Mouse (Mus musculus) forebrain, embryonic 12.5 days (tissue): ENCODE results near the gene Mical2. TPM values are rescaled to one million over a fixed set of nuclear protein-coding genes. Genes with fewer than 3 reads are reported as not detected.

Experiments used
- ATAC-seq: fragments of 200-750 bp; cut with Nextera tagmentation; 2 replicates; pipeline ENCODE4 v1.8.0; 2017; ENCODE audit warnings: moderate TSS enrichment; ENCODE audit not compliant: low FRiP score
- H3K27ac ChIP-seq: fragments of 300-500 bp; sonication (generic); 2 replicates; pipeline ENCODE4 v1.5.1; 2016; ENCODE audit warnings: mild to moderate bottlenecking
- H3K27me3 ChIP-seq: fragments of 300-500 bp; sonication (generic); 2 replicates; pipeline ENCODE4 v1.6.1; 2016; ENCODE audit warnings: mild to moderate bottlenecking
- H3K36me3 ChIP-seq: fragments of 300-500 bp; sonication (generic); replicated peaks from 2 replicates; pipeline ENCODE4 v1.6.1; 2016; ENCODE audit warnings: mild to moderate bottlenecking
- H3K4me1 ChIP-seq: fragments of 300-500 bp; sonication (generic); 2 replicates; pipeline ENCODE4 v1.6.1; 2016
- H3K4me2 ChIP-seq: fragments of 300-500 bp; sonication (generic); 2 replicates; pipeline ENCODE4 v1.6.1; 2016; ENCODE audit warnings: mild to moderate bottlenecking, moderate library complexity
- H3K4me3 ChIP-seq: fragments of 300-500 bp; sonication (generic); replicated peaks from 2 replicates; pipeline ENCODE4 v1.5.1; 2016; ENCODE audit warnings: mild to moderate bottlenecking
- H3K9ac ChIP-seq: fragments of 300-500 bp; sonication (generic); 2 replicates; pipeline ENCODE4 v1.6.1; 2016; ENCODE audit warnings: mild to moderate bottlenecking
- H3K9me3 ChIP-seq: fragments of 300-500 bp; sonication (generic); 2 replicates; pipeline ENCODE4 v1.6.1; 2016
- WGBS: fragments of 180-500 bp; shearing (Covaris S2); methylation state at CpG from one replicate; pipeline ENCODE4 v1.1.7; 2016; 5-methylcytosine and 5-hydroxymethylcytosine counted together
- polyA plus RNA-seq: library from polyadenylated mRNA; unstranded; fragments of >200 nt; fragmentation: Nextera tagmentation; extraction: Ambion mirVana; gene quantifications from 2 replicates; pipeline ENCODE4 v1.2.1, GENCODE M21; 2016

The Mical2 gene
- polyA plus RNA-seq, 1 experiment from 2014 or later, result 2.3 TPM

DNA sequence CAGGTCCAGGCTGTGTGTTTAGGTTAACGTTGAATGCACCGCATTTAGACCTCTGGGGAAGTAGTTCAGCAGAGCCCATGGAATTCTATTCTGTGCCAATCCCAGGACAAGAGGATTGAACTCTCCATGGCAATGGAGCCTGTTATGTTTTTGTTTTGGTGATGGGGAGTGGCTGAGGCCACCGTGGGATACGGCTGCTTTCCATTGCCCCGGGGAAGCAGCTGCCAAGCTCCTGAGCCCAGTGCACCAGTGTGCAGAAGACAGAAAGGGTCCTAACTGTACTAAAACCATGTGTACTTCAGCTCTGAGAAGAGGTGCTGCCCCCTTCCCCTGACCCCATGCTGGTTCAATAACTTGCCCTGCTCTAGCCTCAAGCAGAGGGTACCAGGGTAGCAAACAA, 47.0 kb downstream of the Mical2 start:
- peak; percentile 20; the same call in 1 of the 2 replicates for ATAC-seq
- H3K27ac ChIP-seq, result peak overlapping the region; percentile 21; the same call in 1 of the 2 replicates
- no peaks in the 10 kb centered on the region for H3K9me3 ChIP-seq
- peaks cover 23% of the 10 kb centered on the region for H3K4me1 ChIP-seq
- H3K27me3 ChIP-seq, result no peaks in the 10 kb centered on the region
- no peak overlapping the region; the same call in 1 of the 2 replicates for H3K4me2 ChIP-seq
- H3K4me3 ChIP-seq, result no peak overlapping the region
- H3K9ac ChIP-seq, result no peak overlapping the region
- 28% methylated on average over 5 of the region's 5 CpGs for WGBS
- H3K36me3 ChIP-seq, result no peaks in the 10 kb centered on the region

DNA sequence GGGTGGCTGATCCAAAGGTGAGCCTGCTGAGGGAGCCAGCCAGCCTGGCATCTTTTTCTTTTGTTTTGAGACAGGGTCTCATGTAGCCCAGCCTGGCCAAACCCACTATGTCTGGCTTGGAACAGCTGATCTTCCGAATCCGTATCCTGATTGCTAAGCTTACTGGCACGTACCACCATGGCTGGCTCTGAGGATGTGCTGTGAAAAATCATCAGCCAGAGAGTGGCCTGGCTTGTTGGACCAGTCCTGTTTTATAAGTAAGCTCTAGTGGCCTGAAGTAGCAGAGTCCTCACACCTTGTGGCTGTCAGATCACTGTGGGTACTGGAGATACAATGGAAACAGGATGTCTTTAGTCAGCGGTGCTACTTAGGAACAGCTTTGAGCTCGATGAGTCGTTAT, 47.8 kb downstream of the Mical2 start:
- H3K36me3 ChIP-seq, result no peaks in the 10 kb centered on the region
- H3K4me2 ChIP-seq, result no peak overlapping the region
- H3K27me3 ChIP-seq, result no peaks in the 10 kb centered on the region
- H3K9me3 ChIP-seq, result no peaks in the 10 kb centered on the region
- H3K27ac ChIP-seq, result peak overlapping the region; percentile 21; the same call in 1 of the 2 replicates
- H3K4me3 ChIP-seq, result no peak overlapping the region
- 72% methylated on average over 6 of the region's 6 CpGs for WGBS
- ATAC-seq, result no peak
- H3K4me1 ChIP-seq, result peaks cover 23% of the 10 kb centered on the region
- no peak overlapping the region for H3K9ac ChIP-seq

DNA sequence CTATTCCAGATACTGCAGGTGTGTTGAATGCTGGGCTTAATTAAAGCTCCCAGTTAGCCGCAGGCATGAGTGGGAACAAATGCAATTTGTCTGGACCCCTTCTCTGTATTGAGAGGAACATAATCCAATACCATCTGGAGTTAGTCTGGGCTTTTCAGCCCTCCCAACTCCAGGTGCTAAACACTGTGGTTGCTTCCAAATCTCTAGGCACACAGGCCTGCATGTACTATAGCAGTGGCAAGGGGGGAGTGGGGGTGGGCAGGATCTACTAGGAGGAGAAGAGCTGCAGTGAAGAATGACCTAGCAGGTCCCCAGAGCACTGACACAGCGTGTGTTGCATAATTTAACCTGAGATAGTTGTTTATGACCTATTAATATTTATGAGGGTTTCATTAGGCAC, 49.0 kb downstream of the Mical2 start:
- peaks cover 23% of the 10 kb centered on the region for H3K4me1 ChIP-seq
- no peaks in the 10 kb centered on the region for H3K9me3 ChIP-seq
- WGBS, result 55% methylated on average over 2 of the region's 2 CpGs
- no peak for ATAC-seq
- no peaks in the 10 kb centered on the region for H3K27me3 ChIP-seq
- H3K36me3 ChIP-seq, result no peaks in the 10 kb centered on the region
- no peak overlapping the region for H3K9ac ChIP-seq
- H3K4me2 ChIP-seq, result no peak overlapping the region
- H3K27ac ChIP-seq, result peak overlapping the region; percentile 8; the same call in 1 of the 2 replicates
- H3K4me3 ChIP-seq, result no peak overlapping the region

DNA sequence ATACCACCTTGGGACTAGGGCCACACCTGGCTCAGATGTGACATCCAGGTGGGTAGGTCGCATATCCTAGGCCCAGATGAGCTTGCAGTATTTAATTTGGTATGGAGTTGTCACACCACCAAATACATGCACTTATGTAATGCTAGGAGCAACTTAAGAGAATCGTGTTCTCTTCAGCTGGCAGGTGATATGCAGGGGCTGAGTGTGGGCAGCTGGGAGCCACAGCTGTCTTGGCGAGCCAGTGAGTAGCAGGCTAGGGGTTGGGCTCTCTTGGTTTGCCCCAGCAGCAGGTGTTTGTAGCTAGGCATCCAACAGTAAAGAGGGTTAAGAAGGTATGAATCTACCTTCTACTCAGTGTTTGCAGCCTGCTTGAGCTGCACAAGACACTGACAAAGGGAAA, 49.4 kb downstream of the Mical2 start:
- 87% methylated on average over 3 of the region's 3 CpGs for WGBS
- H3K27ac ChIP-seq, result no peak overlapping the region
- H3K4me3 ChIP-seq, result no peak overlapping the region
- no peaks in the 10 kb centered on the region for H3K36me3 ChIP-seq
- H3K9me3 ChIP-seq, result no peaks in the 10 kb centered on the region
- no peak for ATAC-seq
- H3K4me1 ChIP-seq, result peaks cover 23% of the 10 kb centered on the region
- no peaks in the 10 kb centered on the region for H3K27me3 ChIP-seq
- no peak overlapping the region for H3K9ac ChIP-seq
- no peak overlapping the region for H3K4me2 ChIP-seq

DNA sequence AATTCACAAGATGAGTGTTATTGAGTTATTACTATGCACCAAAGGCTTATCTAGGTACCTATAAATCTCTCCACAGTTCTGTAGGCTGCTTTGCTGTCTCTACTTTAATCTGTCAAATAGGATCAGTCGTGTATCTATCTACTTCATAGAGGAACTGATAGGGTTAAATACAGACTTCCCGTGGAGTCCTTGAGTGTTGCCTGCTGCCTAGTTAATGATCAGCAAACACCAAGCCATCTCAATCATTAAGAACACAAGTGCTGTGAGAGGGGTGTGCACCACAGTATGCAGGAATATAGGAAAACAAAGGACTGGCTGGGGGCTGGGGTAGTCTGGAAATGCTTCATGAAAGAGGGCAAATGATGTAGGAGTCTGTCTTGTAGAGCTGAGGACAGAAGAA, 50.2 kb downstream of the Mical2 start:
- Histone ChIP-seq H3K4me3 (no peak overlapping the region), H3K27me3 (no peaks in the 10 kb centered on the region), H3K4me1 (peaks cover 23% of the 10 kb centered on the region), H3K9ac (no peak overlapping the region), H3K27ac (no peak overlapping the region), H3K9me3 (no peaks in the 10 kb centered on the region), H3K36me3 (no peaks in the 10 kb centered on the region), H3K4me2 (no peak overlapping the region)
- WGBS, result 34% methylated on average over 2 of the region's 2 CpGs
- no peak for ATAC-seq

DNA sequence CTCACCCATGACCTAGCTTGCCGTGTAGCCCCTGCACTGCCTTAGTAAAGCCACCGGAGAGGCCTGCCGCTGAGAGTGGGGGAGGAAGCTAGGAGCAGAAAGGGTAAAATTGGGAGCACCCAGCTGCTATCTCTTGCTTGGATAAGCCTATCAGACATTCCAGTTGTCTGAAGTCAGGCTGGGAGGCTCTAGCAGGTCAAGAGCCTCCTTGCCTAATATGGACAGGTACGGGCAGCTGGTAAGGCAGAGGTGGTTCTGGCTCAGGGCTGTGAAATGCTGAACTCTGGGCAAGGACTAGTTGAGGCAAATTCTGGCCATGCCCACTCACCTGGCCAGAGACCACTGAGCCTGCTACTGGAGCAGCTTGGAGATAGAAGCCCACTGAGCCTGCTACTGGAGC, 51.2 kb downstream of the Mical2 start:
- Histone ChIP-seq H3K9ac (no peak overlapping the region), H3K9me3 (no peaks in the 10 kb centered on the region), H3K36me3 (no peaks in the 10 kb centered on the region), H3K27ac (no peak overlapping the region), H3K4me3 (no peak overlapping the region), H3K4me2 (no peak overlapping the region), H3K27me3 (no peaks in the 10 kb centered on the region), H3K4me1 (peaks cover 23% of the 10 kb centered on the region)
- WGBS, result 95% methylated on average over 4 of the region's 4 CpGs
- ATAC-seq, result no peak

DNA sequence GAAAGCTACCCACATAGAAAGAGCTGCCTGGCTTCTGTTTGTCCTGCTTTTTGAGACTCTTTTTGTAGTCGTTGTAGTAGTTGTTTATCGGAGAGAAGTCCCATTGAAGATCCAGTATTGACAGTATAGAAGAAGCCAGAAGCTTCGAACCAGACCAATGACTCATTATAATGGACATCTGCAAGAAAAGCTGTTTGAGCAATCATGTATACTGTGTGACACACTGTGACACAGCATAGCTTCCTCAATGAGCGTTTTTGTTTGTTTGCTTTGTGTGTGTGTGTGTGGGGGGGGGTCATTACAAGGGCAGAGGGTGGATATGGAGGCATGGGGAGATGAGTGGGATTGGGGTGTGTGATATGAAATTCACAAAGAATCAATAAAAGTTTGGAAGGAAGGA, 53.0 kb downstream of the Mical2 start:
- H3K4me2 ChIP-seq, result no peak overlapping the region
- no peaks in the 10 kb centered on the region for H3K9me3 ChIP-seq
- H3K4me1 ChIP-seq, result peaks cover 16% of the 10 kb centered on the region
- H3K27me3 ChIP-seq, result no peaks in the 10 kb centered on the region
- ATAC-seq, result no peak
- H3K36me3 ChIP-seq, result no peaks in the 10 kb centered on the region
- no peak overlapping the region for H3K27ac ChIP-seq
- no peak overlapping the region for H3K4me3 ChIP-seq
- no peak overlapping the region for H3K9ac ChIP-seq
- 84% methylated on average over 4 of the region's 4 CpGs for WGBS

DNA sequence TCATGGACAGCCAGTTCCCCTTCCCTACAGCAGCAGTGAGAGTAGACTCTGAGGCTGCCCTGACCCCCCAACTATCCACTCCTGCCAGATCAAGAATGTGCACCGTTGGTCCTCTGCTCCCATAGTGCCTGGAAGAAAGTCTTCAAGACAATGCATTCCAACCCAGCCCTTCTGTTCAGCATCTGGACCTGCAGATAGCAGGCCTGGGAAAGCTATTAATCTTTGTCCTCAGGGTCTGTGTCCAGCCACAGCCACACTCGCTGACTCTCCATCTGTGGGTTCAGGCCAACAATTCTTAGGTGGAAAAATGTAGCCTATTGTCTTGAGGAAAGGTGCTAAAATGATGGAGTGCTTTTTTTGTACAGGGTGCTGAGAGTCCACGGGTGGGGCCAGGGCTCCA, 54.8 kb downstream of the Mical2 start:
- Histone ChIP-seq H3K9ac (no peak overlapping the region), H3K4me1 (peaks cover 9% of the 10 kb centered on the region), H3K27ac (no peak overlapping the region), H3K27me3 (0 out of 2 replicates have a peak, but pooled peaks cover 7% of the 10 kb centered on the region), H3K4me2 (no peak overlapping the region), H3K9me3 (no peaks in the 10 kb centered on the region), H3K36me3 (no peaks in the 10 kb centered on the region), H3K4me3 (no peak overlapping the region)
- ATAC-seq, result no peak
- 75% methylated on average over 3 of the region's 3 CpGs for WGBS

DNA sequence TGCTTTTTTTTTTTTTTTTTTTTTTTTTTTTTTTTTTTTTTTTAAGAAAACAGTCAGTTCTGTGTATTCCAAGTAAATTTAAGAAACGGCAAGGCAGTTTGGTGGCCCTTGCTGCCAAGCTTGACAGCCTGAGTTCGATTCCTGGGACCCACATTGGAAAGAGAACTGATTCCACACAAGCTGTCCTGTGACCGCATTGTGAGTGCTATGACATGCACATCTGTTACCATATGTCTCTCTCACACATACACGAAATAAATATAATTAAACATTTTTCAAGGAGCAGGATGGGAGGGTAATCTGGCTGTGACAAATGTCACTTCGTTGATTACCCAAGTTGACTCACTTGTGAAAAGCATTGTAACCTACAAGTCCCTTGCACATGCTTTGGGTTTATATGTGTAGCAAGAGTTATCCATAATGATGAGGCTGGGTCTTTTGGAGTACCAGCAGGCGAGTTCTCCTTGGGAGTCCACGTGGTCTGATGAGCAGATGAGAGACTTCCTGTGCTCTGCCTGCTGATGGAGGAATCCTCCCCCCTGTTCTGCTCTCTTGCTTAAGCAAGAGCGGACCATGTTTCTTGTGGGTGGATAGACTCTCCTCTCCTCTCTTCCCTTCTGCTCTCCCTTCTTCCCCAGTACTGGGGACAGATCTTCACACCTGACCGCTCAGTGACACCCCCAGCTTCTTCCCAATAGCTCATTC, 58.1 kb downstream of the Mical2 start:
- ATAC-seq, result no peak
- Histone ChIP-seq H3K4me1 (peaks cover 4% of the 10 kb centered on the region; the same call in 1 of the 2 replicates), H3K4me2 (no peak overlapping the region)

DNA sequence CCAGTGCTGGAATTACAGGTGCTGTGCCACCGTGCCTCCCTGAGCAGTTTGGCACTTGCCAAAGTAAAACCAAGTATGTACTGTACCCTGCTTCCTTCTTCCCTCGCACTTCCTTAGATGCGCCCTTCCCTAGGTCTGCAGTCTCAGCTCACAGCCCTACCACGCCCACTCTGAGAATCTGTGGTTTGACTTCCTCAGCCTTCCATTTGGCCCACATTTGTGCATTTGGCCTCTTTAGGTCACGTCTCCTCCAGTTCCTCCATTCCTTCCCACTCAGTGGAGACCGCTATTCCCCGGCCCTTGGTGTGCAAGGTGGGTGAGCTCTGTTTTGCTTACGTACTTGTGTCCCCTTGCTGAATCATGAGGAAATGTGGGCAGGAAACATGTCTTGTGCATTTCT, 59.9 kb downstream of the Mical2 start:
- ATAC-seq, result no peak
- H3K9ac ChIP-seq, result no peak overlapping the region
- H3K27me3 ChIP-seq, result 0 out of 2 replicates have a peak, but pooled peaks cover 8% of the 10 kb centered on the region
- H3K9me3 ChIP-seq, result no peaks in the 10 kb centered on the region
- H3K36me3 ChIP-seq, result no peaks in the 10 kb centered on the region
- 91% methylated on average over 8 of the region's 8 CpGs for WGBS
- no peak overlapping the region for H3K4me2 ChIP-seq
- no peak overlapping the region for H3K27ac ChIP-seq
- peaks cover 4% of the 10 kb centered on the region; the same call in 1 of the 2 replicates for H3K4me1 ChIP-seq
- H3K4me3 ChIP-seq, result no peak overlapping the region

More for the DNA sequence above, 58.1 kb downstream of the Mical2 start:
- Histone ChIP-seq H3K4me3 (no peak overlapping the region), H3K9me3 (no peaks in the 10 kb centered on the region), H3K36me3 (no peaks in the 10 kb centered on the region), H3K27ac (no peak overlapping the region), H3K9ac (no peak overlapping the region), H3K27me3 (0 out of 2 replicates have a peak, but pooled peaks cover 8% of the 10 kb centered on the region)
- 81% methylated on average over 9 of the region's 9 CpGs for WGBS

DNA sequence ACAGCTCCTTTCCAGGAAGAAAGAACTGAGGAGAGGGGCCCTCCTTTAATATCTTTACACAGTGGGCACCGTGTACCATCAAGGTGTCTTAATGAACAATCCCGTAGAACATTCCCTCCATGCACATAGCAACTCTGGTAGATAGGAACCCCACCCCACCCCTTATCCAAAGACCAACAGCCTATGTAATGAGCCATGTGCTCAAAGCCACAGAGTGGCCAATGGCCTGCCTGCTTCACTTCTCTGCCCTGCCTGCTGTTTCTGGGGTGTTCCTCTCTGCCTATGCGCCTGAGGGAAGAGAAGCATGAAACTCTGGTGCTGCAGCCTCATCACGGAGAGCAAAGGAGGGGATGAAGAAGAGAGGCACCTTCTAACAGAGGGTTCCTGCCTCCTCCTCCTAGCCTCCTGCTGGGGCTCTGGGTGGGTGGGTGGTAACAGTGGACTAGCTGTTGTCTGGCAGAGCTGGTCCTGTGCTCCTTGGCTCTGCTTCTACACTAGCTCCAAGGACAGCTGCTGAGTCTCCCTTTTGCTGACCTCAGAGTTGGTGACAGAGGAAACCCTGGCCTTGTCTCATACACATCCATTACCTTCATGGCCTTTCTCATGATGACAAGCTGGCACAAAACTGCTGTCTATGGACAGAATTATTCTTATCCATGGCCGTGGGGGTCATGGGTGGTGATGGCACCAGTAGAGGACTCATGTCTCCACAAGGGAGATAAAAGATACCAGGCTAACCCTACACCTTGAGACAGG, 62.9 kb downstream of the Mical2 start:
- H3K36me3 ChIP-seq, result no peaks in the 10 kb centered on the region
- H3K9me3 ChIP-seq, result no peaks in the 10 kb centered on the region
- no peak overlapping the region for H3K4me2 ChIP-seq
- 0 out of 2 replicates have a peak, but pooled peaks cover 8% of the 10 kb centered on the region for H3K27me3 ChIP-seq
- WGBS, result 86% methylated on average over 5 of the region's 5 CpGs
- no peak overlapping the region for H3K9ac ChIP-seq
- no peaks in the 10 kb centered on the region for H3K4me1 ChIP-seq
- no peak overlapping the region for H3K27ac ChIP-seq
- no peak for ATAC-seq
- H3K4me3 ChIP-seq, result no peak overlapping the region

DNA sequence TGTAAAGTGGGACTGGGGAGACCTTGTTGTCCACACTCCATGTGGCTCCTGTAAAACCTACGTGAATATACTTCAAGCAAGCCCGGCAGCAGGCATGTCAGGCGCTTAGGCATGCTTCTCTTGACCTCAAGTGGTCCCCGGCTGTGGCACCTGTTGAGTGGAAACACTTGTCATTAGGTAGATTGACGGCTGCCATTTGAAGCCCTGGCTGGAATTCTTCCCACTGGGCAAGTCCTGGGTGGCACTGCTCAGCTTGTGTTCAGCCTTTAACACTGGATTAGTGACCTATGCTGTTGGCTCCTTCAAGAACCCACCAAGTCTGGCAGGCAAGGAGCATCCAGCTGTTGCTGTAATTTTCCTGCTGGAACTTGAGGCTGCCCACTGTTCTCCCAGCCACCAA, 63.9 kb downstream of the Mical2 start:
- Histone ChIP-seq H3K9ac (no peak overlapping the region), H3K27ac (no peak overlapping the region), H3K36me3 (no peaks in the 10 kb centered on the region), H3K4me2 (no peak overlapping the region), H3K4me1 (no peaks in the 10 kb centered on the region), H3K27me3 (0 out of 2 replicates have a peak, but pooled peaks cover 8% of the 10 kb centered on the region), H3K9me3 (no peaks in the 10 kb centered on the region), H3K4me3 (no peak overlapping the region)
- WGBS, result 73% methylated on average over 5 of the region's 5 CpGs
- ATAC-seq, result no peak
